Mouse (Mus musculus): ENCODE measurements around the gene Zfp119b. TPM values are rescaled to one million over a fixed set of nuclear protein-coding genes. Genes with fewer than 3 reads are reported as not detected.

Zfp119b gene
- polyA plus RNA-seq, 1 experiment from 2014 or later, result 3.8 TPM

DNA sequence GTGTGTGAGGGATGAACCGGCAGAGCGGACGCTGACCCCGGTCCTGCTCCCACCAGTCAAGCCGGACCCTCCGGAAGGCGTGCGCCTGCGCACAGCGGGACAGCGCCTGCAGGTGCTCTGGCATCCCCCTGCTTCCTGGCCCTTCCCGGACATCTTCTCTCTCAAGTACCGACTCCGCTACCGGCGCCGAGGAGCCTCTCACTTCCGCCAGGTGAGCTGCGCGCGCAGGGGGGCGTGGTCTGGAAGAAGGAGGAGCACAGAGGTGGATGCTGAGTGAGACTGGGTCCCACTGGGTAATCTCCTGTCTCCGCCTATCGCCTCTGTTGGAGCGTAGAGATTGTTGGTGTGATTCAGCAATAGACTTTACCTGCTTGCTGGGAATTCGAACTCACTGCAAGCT, 6.8 kb upstream of the Zfp119b start:
- peak overlapping the region; percentile 81 for H3K4me2 ChIP-seq
- peak; percentile 24 for ATAC-seq (replicated peaks; ENCODE audit: low FRiP score)
- no peaks in the 10 kb centered on the region for H3K9me3 ChIP-seq (ENCODE audit: control insufficient read depth, low read length)
- peaks cover 21% of the 10 kb centered on the region for H3K4me1 ChIP-seq (replicated peaks; ENCODE audit: control insufficient read depth, insufficient read depth, low read length)
- peak overlapping the region; percentile 57 for H3K4me3 ChIP-seq (ENCODE audit: low read depth, low read length)
- no peak overlapping the region for H3K27ac ChIP-seq (ENCODE audit: low read depth, low read length)
- DNase-seq (ENCODE audit: low spot score), result peak; percentile 83
- WGBS, result under 1% methylated on average over 26 of the region's 26 CpGs
- H3K36me3 ChIP-seq (ENCODE audit: control insufficient read depth, insufficient read depth, low read length), result peaks cover 4% of the 10 kb centered on the region; the same call in 1 of the 2 replicates
- H3K27me3 ChIP-seq (replicated peaks; ENCODE audit: control insufficient read depth, insufficient read depth, low read length), result peaks cover 3% of the 10 kb centered on the region; the same call in 1 of the 2 replicates
- peak overlapping the region; percentile 60 for H3K9ac ChIP-seq (ENCODE audit: low read depth, low read length)

- Histone ChIP-seq H3K27ac (ENCODE audit: low read depth, low read length) (no peak overlapping the region), H3K9ac (ENCODE audit: low read depth, low read length) (no peak overlapping the region), H3K4me3 (ENCODE audit: low read depth, low read length) (no peak overlapping the region), H3K9me3 (ENCODE audit: control insufficient read depth, low read length) (no peaks in the 10 kb centered on the region), H3K4me1 (replicated peaks; ENCODE audit: control insufficient read depth, insufficient read depth, low read length) (peaks cover 13% of the 10 kb centered on the region), H3K36me3 (ENCODE audit: control insufficient read depth, insufficient read depth, low read length) (no peaks in the 10 kb centered on the region), H3K27me3 (replicated peaks; ENCODE audit: control insufficient read depth, insufficient read depth, low read length) (peaks cover 3% of the 10 kb centered on the region; the same call in 1 of the 2 replicates), H3K4me2 (no peak overlapping the region)
- ATAC-seq (replicated peaks; ENCODE audit: low FRiP score) (no peak), DNase-seq (ENCODE audit: low spot score) (peak; percentile 28)
- WGBS, result 42% methylated on average over 16 of the region's 16 CpGs
These were observed 4.9 kb upstream of the Zfp119b start for GRCm38 (mm10) chr17:55954229-55954628.

- 76% methylated on average over 6 of the region's 6 CpGs for WGBS
- Histone ChIP-seq H3K27me3 (replicated peaks; ENCODE audit: control insufficient read depth, insufficient read depth, low read length) (peaks cover 3% of the 10 kb centered on the region; the same call in 1 of the 2 replicates), H3K9me3 (ENCODE audit: control insufficient read depth, low read length) (no peaks in the 10 kb centered on the region), H3K36me3 (ENCODE audit: control insufficient read depth, insufficient read depth, low read length) (no peaks in the 10 kb centered on the region), H3K9ac (ENCODE audit: low read depth, low read length) (no peak overlapping the region), H3K27ac (ENCODE audit: low read depth, low read length) (no peak overlapping the region), H3K4me3 (ENCODE audit: low read depth, low read length) (no peak overlapping the region), H3K4me2 (no peak overlapping the region), H3K4me1 (replicated peaks; ENCODE audit: control insufficient read depth, insufficient read depth, low read length) (peaks cover 13% of the 10 kb centered on the region)
- ATAC-seq (replicated peaks; ENCODE audit: low FRiP score), result no peak
- peak; percentile 27 for DNase-seq (ENCODE audit: low spot score)
These were observed 4.5 kb upstream of the Zfp119b start for GRCm38 (mm10) chr17:55953751-55954150.

GRCm38 (mm10) chr17:55952447-55953027, 3.2 kb upstream of the Zfp119b start, which contains the start of gene Ebi3:
Gene Ebi3 (plus strand): TSS chr17:55952640.
- 58% methylated on average over 6 of the region's 6 CpGs for WGBS
- H3K4me2 ChIP-seq, result no peak within 1 kb of the TSS
- no peak within 1 kb of the TSS for H3K27ac ChIP-seq (ENCODE audit: low read depth, low read length)
- peaks cover 3% of the 10 kb centered on the region; the same call in 1 of the 2 replicates for H3K27me3 ChIP-seq (replicated peaks; ENCODE audit: control insufficient read depth, insufficient read depth, low read length)
- H3K4me1 ChIP-seq (replicated peaks; ENCODE audit: control insufficient read depth, insufficient read depth, low read length), result peaks cover 10% of the 10 kb centered on the region
- H3K4me3 ChIP-seq (ENCODE audit: low read depth, low read length), result no peak within 1 kb of the TSS
- no peak within 1 kb of the TSS for H3K9ac ChIP-seq (ENCODE audit: low read depth, low read length)
- H3K9me3 ChIP-seq (ENCODE audit: control insufficient read depth, low read length), result no peaks in the 10 kb centered on the region
- DNase-seq (ENCODE audit: low spot score) (peak; percentile 31), ATAC-seq (replicated peaks; ENCODE audit: low FRiP score) (no peak)
- no peaks in the 10 kb centered on the region for H3K36me3 ChIP-seq (ENCODE audit: control insufficient read depth, insufficient read depth, low read length)

GRCm38 (mm10) chr17:55952041-55952440, 2.7 kb upstream of the Zfp119b start:
- no peak for DNase-seq (ENCODE audit: low spot score)
- Histone ChIP-seq H3K4me2 (no peak overlapping the region), H3K9me3 (ENCODE audit: control insufficient read depth, low read length) (no peaks in the 10 kb centered on the region), H3K27ac (ENCODE audit: low read depth, low read length) (no peak overlapping the region), H3K4me1 (replicated peaks; ENCODE audit: control insufficient read depth, insufficient read depth, low read length) (peaks cover 8% of the 10 kb centered on the region), H3K27me3 (replicated peaks; ENCODE audit: control insufficient read depth, insufficient read depth, low read length) (peaks cover 3% of the 10 kb centered on the region; the same call in 1 of the 2 replicates), H3K9ac (ENCODE audit: low read depth, low read length) (no peak overlapping the region), H3K4me3 (ENCODE audit: low read depth, low read length) (no peak overlapping the region), H3K36me3 (ENCODE audit: control insufficient read depth, insufficient read depth, low read length) (no peaks in the 10 kb centered on the region)
- no peak for ATAC-seq (replicated peaks; ENCODE audit: low FRiP score)

DNA sequence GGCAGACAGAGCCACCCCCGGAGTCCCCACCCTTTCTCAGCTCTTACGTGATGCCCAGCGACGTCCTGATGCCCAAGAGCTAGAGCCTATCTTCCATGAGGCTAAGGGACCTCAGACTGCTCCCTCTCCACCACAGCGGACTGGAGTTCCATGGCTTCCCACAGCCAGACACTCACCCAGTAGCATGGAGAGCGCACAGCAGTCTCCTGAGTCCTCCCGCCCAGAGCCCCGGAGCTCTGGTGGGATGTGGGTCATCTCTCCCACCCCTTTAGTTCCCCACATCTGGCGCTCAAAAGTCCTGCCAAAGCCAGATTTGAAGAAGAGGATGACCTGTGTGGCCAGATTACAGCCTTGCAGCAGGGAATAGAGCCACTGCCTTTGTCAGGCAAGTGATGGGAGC, 1.3 kb upstream of the Zfp119b start:
- Histone ChIP-seq H3K9ac (ENCODE audit: low read depth, low read length) (no peak overlapping the region), H3K27me3 (replicated peaks; ENCODE audit: control insufficient read depth, insufficient read depth, low read length) (peaks cover 3% of the 10 kb centered on the region; the same call in 1 of the 2 replicates), H3K4me1 (replicated peaks; ENCODE audit: control insufficient read depth, insufficient read depth, low read length) (no peaks in the 10 kb centered on the region), H3K4me2 (no peak overlapping the region), H3K4me3 (ENCODE audit: low read depth, low read length) (no peak overlapping the region), H3K27ac (ENCODE audit: low read depth, low read length) (no peak overlapping the region), H3K36me3 (ENCODE audit: control insufficient read depth, insufficient read depth, low read length) (no peaks in the 10 kb centered on the region), H3K9me3 (ENCODE audit: control insufficient read depth, low read length) (no peaks in the 10 kb centered on the region)
- DNase-seq (ENCODE audit: low spot score) (peak; percentile 26), ATAC-seq (replicated peaks; ENCODE audit: low FRiP score) (no peak)
- WGBS, result 70% methylated on average over 9 of the region's 9 CpGs

DNA sequence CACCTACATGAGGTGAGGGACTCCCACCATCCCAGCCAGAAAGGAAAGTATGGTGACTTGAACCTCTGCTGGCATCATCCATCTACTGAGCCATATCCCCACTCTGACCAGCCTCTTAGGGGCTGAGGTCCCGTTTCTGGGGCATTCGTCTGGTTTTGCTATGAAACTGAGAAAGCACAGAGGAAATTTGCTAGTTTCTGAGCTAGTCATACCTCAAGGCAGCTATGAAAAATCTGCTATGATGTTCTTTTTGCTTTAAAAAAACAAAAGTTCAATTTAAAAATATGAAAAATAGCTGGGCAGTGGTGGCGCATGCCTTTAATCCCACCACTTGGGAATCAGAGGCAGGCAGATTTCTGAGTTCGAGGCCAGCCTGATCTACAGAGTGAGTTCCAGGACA, 653 bp downstream of the Zfp119b start:
- no peaks in the 10 kb centered on the region for H3K36me3 ChIP-seq (ENCODE audit: control insufficient read depth, insufficient read depth, low read length)
- no peak overlapping the region for H3K4me2 ChIP-seq
- WGBS, result 87% methylated on average over 4 of the region's 4 CpGs
- no peak overlapping the region for H3K4me3 ChIP-seq (ENCODE audit: low read depth, low read length)
- no peaks in the 10 kb centered on the region for H3K4me1 ChIP-seq (replicated peaks; ENCODE audit: control insufficient read depth, insufficient read depth, low read length)
- no peaks in the 10 kb centered on the region for H3K27me3 ChIP-seq (replicated peaks; ENCODE audit: control insufficient read depth, insufficient read depth, low read length)
- ATAC-seq (replicated peaks; ENCODE audit: low FRiP score) (no peak), DNase-seq (ENCODE audit: low spot score) (peak; percentile 24)
- H3K9me3 ChIP-seq (ENCODE audit: control insufficient read depth, low read length), result no peaks in the 10 kb centered on the region
- no peak overlapping the region for H3K9ac ChIP-seq (ENCODE audit: low read depth, low read length)
- H3K27ac ChIP-seq (ENCODE audit: low read depth, low read length), result no peak overlapping the region

DNA sequence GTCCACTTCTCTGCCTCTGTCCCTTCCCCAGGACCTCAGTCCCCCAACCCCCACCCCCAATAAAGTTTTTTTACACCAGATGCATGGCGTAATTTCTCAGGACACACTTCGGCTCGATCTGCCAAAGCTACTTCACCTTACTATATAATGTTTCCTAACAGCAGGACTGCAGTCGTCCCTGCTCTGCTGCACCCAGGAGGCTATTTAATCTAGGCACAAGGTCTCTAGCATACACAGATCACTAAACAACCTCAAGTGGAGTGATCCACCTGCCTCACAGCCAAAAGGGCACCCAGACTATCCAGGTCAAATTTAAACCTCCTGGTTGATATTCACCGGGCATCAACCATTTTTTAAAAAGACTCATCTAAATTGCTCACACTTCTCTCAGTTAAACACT, 3.6 kb downstream of the Zfp119b start:
- Histone ChIP-seq H3K4me2 (peak overlapping the region; percentile 85), H3K4me3 (ENCODE audit: low read depth, low read length) (peak overlapping the region; percentile 54), H3K27ac (ENCODE audit: low read depth, low read length) (peak overlapping the region; percentile 60; the same call in 1 of the 2 replicates), H3K9me3 (ENCODE audit: control insufficient read depth, low read length) (no peaks in the 10 kb centered on the region), H3K27me3 (replicated peaks; ENCODE audit: control insufficient read depth, insufficient read depth, low read length) (no peaks in the 10 kb centered on the region), H3K9ac (ENCODE audit: low read depth, low read length) (peak overlapping the region; percentile 41), H3K36me3 (ENCODE audit: control insufficient read depth, insufficient read depth, low read length) (no peaks in the 10 kb centered on the region), H3K4me1 (replicated peaks; ENCODE audit: control insufficient read depth, insufficient read depth, low read length) (no peaks in the 10 kb centered on the region)
- DNase-seq (ENCODE audit: low spot score), result no peak
- ATAC-seq (replicated peaks; ENCODE audit: low FRiP score), result no peak
- 35% methylated on average over 5 of the region's 5 CpGs for WGBS
